Mouse (Mus musculus): ENCODE results near the gene Zfp853. TPM values are rescaled to one million over a fixed set of nuclear protein-coding genes. Genes with fewer than 3 reads are reported as not detected.

The Zfp853 gene
- polyA plus RNA-seq, 1 experiment from 2014 or later: not detected

GRCm38 (mm10) chr5:143299686-143300085, 6.3 kb upstream of the Zfp853 start:
- Histone ChIP-seq H3K27me3 (ENCODE audit: control insufficient read depth, insufficient read depth, low read depth, low read length) (no peaks in the 10 kb centered on the region; the same call in 1 of the 2 replicates), H3K9me3 (replicated peaks; ENCODE audit: control insufficient read depth, low read length) (0 out of 2 replicates have a peak, but pooled peaks cover 2% of the 10 kb centered on the region), H3K27ac (ENCODE audit: low read length) (no peak overlapping the region), H3K4me3 (ENCODE audit: low read depth, low read length) (no peak overlapping the region), H3K4me1 (ENCODE audit: control insufficient read depth, low read depth, low read length) (no peaks in the 10 kb centered on the region), H3K4me2 (ENCODE audit: low read depth, low read length) (no peak overlapping the region), H3K9ac (ENCODE audit: low read depth, low read length) (no peak overlapping the region), H3K36me3 (ENCODE audit: control insufficient read depth, insufficient read depth) (peaks cover 20% of the 10 kb centered on the region)
- 83% methylated on average over 4 of the region's 4 CpGs for whole genome bisulfite sequencing (ENCODE audit: insufficient replicate concordance)
- ATAC-seq (ENCODE audit: low read depth): no peak

GRCm38 (mm10) chr5:143298391-143298790, 5.0 kb upstream of the Zfp853 start:
- Histone ChIP-seq H3K27me3 (ENCODE audit: control insufficient read depth, insufficient read depth, low read depth, low read length) (peaks cover 12% of the 10 kb centered on the region), H3K27ac (ENCODE audit: low read length) (no peak overlapping the region), H3K4me1 (ENCODE audit: control insufficient read depth, low read depth, low read length) (no peaks in the 10 kb centered on the region; the same call in 1 of the 2 replicates), H3K36me3 (ENCODE audit: control insufficient read depth, insufficient read depth) (peaks cover 20% of the 10 kb centered on the region), H3K9ac (ENCODE audit: low read depth, low read length) (no peak overlapping the region), H3K4me2 (ENCODE audit: low read depth, low read length) (no peak overlapping the region), H3K9me3 (replicated peaks; ENCODE audit: control insufficient read depth, low read length) (0 out of 2 replicates have a peak, but pooled peaks cover 2% of the 10 kb centered on the region), H3K4me3 (ENCODE audit: low read depth, low read length) (no peak overlapping the region)
- no peak for ATAC-seq (ENCODE audit: low read depth)
- WGBS (ENCODE audit: insufficient replicate concordance): 81% methylated on average over 7 of the region's 7 CpGs

GRCm38 (mm10) chr5:143297986-143298385, 4.6 kb upstream of the Zfp853 start:
- Histone ChIP-seq H3K36me3 (ENCODE audit: control insufficient read depth, insufficient read depth) (peaks cover 20% of the 10 kb centered on the region), H3K27me3 (ENCODE audit: control insufficient read depth, insufficient read depth, low read depth, low read length) (peaks cover 16% of the 10 kb centered on the region), H3K4me1 (ENCODE audit: control insufficient read depth, low read depth, low read length) (no peaks in the 10 kb centered on the region; the same call in 1 of the 2 replicates), H3K27ac (ENCODE audit: low read length) (no peak overlapping the region), H3K9ac (ENCODE audit: low read depth, low read length) (no peak overlapping the region), H3K4me2 (ENCODE audit: low read depth, low read length) (no peak overlapping the region), H3K4me3 (ENCODE audit: low read depth, low read length) (no peak overlapping the region), H3K9me3 (replicated peaks; ENCODE audit: control insufficient read depth, low read length) (0 out of 2 replicates have a peak, but pooled peaks cover 2% of the 10 kb centered on the region)
- 84% methylated on average over 9 of the region's 9 CpGs for WGBS (ENCODE audit: insufficient replicate concordance)
- ATAC-seq (ENCODE audit: low read depth): no peak

GRCm38 (mm10) chr5:143295330-143295729, 1.9 kb upstream of the Zfp853 start:
- WGBS (ENCODE audit: insufficient replicate concordance): 84% methylated on average over 2 of the region's 2 CpGs
- H3K9ac ChIP-seq (ENCODE audit: low read depth, low read length): no peak overlapping the region
- H3K27me3 ChIP-seq (ENCODE audit: control insufficient read depth, insufficient read depth, low read depth, low read length): peaks cover 36% of the 10 kb centered on the region
- no peak overlapping the region for H3K4me2 ChIP-seq (ENCODE audit: low read depth, low read length)
- H3K9me3 ChIP-seq (replicated peaks; ENCODE audit: control insufficient read depth, low read length): 0 out of 2 replicates have a peak, but pooled peaks cover 2% of the 10 kb centered on the region
- peaks cover 12% of the 10 kb centered on the region for H3K36me3 ChIP-seq (ENCODE audit: control insufficient read depth, insufficient read depth)
- no peak overlapping the region for H3K4me3 ChIP-seq (ENCODE audit: low read depth, low read length)
- no peaks in the 10 kb centered on the region; the same call in 1 of the 2 replicates for H3K4me1 ChIP-seq (ENCODE audit: control insufficient read depth, low read depth, low read length)
- H3K27ac ChIP-seq (ENCODE audit: low read length): no peak overlapping the region
- no peak for ATAC-seq (ENCODE audit: low read depth)

GRCm38 (mm10) chr5:143294862-143295261, 1.4 kb upstream of the Zfp853 start:
- Histone ChIP-seq H3K9ac (ENCODE audit: low read depth, low read length) (no peak overlapping the region), H3K9me3 (replicated peaks; ENCODE audit: control insufficient read depth, low read length) (0 out of 2 replicates have a peak, but pooled peaks cover 2% of the 10 kb centered on the region), H3K36me3 (ENCODE audit: control insufficient read depth, insufficient read depth) (peaks cover 7% of the 10 kb centered on the region; the same call in 1 of the 2 replicates), H3K27ac (ENCODE audit: low read length) (no peak overlapping the region), H3K4me1 (ENCODE audit: control insufficient read depth, low read depth, low read length) (no peaks in the 10 kb centered on the region; the same call in 1 of the 2 replicates), H3K4me2 (ENCODE audit: low read depth, low read length) (no peak overlapping the region), H3K4me3 (ENCODE audit: low read depth, low read length) (no peak overlapping the region), H3K27me3 (ENCODE audit: control insufficient read depth, insufficient read depth, low read depth, low read length) (peaks cover 36% of the 10 kb centered on the region)
- WGBS (ENCODE audit: insufficient replicate concordance): 73% methylated on average over 3 of the region's 3 CpGs
- ATAC-seq (ENCODE audit: low read depth): no peak

- Histone ChIP-seq H3K4me1 (ENCODE audit: control insufficient read depth, low read depth, low read length) (no peaks in the 10 kb centered on the region; the same call in none of the 2 replicates), H3K4me3 (ENCODE audit: low read depth, low read length) (peak overlapping the region; percentile 32), H3K27ac (ENCODE audit: low read length) (no peak overlapping the region), H3K4me2 (ENCODE audit: low read depth, low read length) (peak overlapping the region; percentile 48), H3K9ac (ENCODE audit: low read depth, low read length) (no peak overlapping the region), H3K9me3 (replicated peaks; ENCODE audit: control insufficient read depth, low read length) (0 out of 2 replicates have a peak, but pooled peaks cover 2% of the 10 kb centered on the region), H3K27me3 (ENCODE audit: control insufficient read depth, insufficient read depth, low read depth, low read length) (peaks cover 53% of the 10 kb centered on the region), H3K36me3 (ENCODE audit: control insufficient read depth, insufficient read depth) (no peaks in the 10 kb centered on the region)
- ATAC-seq (ENCODE audit: low read depth): no peak
- 2% methylated on average over 19 of the region's 19 CpGs for WGBS (ENCODE audit: insufficient replicate concordance)
Measured at GRCm38 (mm10) chr5:143292879-143293278, 544 bp downstream of the Zfp853 start.

GRCm38 (mm10) chr5:143289299-143289698, 4.1 kb downstream of the Zfp853 start:
- ATAC-seq (ENCODE audit: low read depth): no peak
- Histone ChIP-seq H3K27me3 (ENCODE audit: control insufficient read depth, insufficient read depth, low read depth, low read length) (peaks cover 65% of the 10 kb centered on the region), H3K9me3 (replicated peaks; ENCODE audit: control insufficient read depth, low read length) (no peaks in the 10 kb centered on the region), H3K9ac (ENCODE audit: low read depth, low read length) (no peak overlapping the region), H3K4me1 (ENCODE audit: control insufficient read depth, low read depth, low read length) (no peaks in the 10 kb centered on the region; the same call in none of the 2 replicates), H3K36me3 (ENCODE audit: control insufficient read depth, insufficient read depth) (no peaks in the 10 kb centered on the region), H3K27ac (ENCODE audit: low read length) (no peak overlapping the region), H3K4me3 (ENCODE audit: low read depth, low read length) (no peak overlapping the region), H3K4me2 (ENCODE audit: low read depth, low read length) (no peak overlapping the region)
- WGBS (ENCODE audit: insufficient replicate concordance): 62% methylated on average over 9 of the region's 9 CpGs

GRCm38 (mm10) chr5:143288378-143288911, 5.0 kb downstream of the Zfp853 start:
- Histone ChIP-seq H3K27me3 (ENCODE audit: control insufficient read depth, insufficient read depth, low read depth, low read length) (peaks cover 57% of the 10 kb centered on the region), H3K36me3 (ENCODE audit: control insufficient read depth, insufficient read depth) (no peaks in the 10 kb centered on the region), H3K4me3 (ENCODE audit: low read depth, low read length) (peak overlapping the region; percentile 33), H3K4me1 (ENCODE audit: control insufficient read depth, low read depth, low read length) (no peaks in the 10 kb centered on the region; the same call in none of the 2 replicates), H3K9me3 (replicated peaks; ENCODE audit: control insufficient read depth, low read length) (no peaks in the 10 kb centered on the region), H3K4me2 (ENCODE audit: low read depth, low read length) (peak overlapping the region; percentile 51), H3K9ac (ENCODE audit: low read depth, low read length) (no peak overlapping the region), H3K27ac (ENCODE audit: low read length) (no peak overlapping the region)
- ATAC-seq (ENCODE audit: low read depth): no peak
- WGBS (ENCODE audit: insufficient replicate concordance): 14% methylated on average over 9 of the region's 9 CpGs

- ATAC-seq (ENCODE audit: low read depth): 0 out of 2 replicates have a peak, but pooled peaks have one; percentile 32
- H3K27ac ChIP-seq (ENCODE audit: low read length): no peak overlapping the region
- peak overlapping the region; percentile 33 for H3K4me3 ChIP-seq (ENCODE audit: low read depth, low read length)
- H3K36me3 ChIP-seq (ENCODE audit: control insufficient read depth, insufficient read depth): no peaks in the 10 kb centered on the region
- H3K4me2 ChIP-seq (ENCODE audit: low read depth, low read length): peak overlapping the region; percentile 51
- no peaks in the 10 kb centered on the region for H3K9me3 ChIP-seq (replicated peaks; ENCODE audit: control insufficient read depth, low read length)
- peaks cover 51% of the 10 kb centered on the region for H3K27me3 ChIP-seq (ENCODE audit: control insufficient read depth, insufficient read depth, low read depth, low read length)
- WGBS (ENCODE audit: insufficient replicate concordance): 2% methylated on average over 48 of the region's 48 CpGs
- no peaks in the 10 kb centered on the region; the same call in none of the 2 replicates for H3K4me1 ChIP-seq (ENCODE audit: control insufficient read depth, low read depth, low read length)
- H3K9ac ChIP-seq (ENCODE audit: low read depth, low read length): no peak overlapping the region
Measured at GRCm38 (mm10) chr5:143287774-143288328, 5.6 kb downstream of the Zfp853 start.

Measured in liver, embryonic 16.5 days (tissue).